Mouse (Mus musculus) E14TG2a.4 (cell line): Measurements from ENCODE around the gene Rraga.

ENCODE experiments used
- CTCF ChIP-seq: conservative IDR thresholded peaks from 2 replicates; pipeline ENCODE4 v1.5.1; 2014; ENCODE audit warnings: low read length
- NANOG ChIP-seq: IDR thresholded peaks from 2 replicates; pipeline ENCODE4 v1.6.1; 2014; ENCODE audit warnings: borderline replicate concordance, low read length, mixed read lengths

DNA sequence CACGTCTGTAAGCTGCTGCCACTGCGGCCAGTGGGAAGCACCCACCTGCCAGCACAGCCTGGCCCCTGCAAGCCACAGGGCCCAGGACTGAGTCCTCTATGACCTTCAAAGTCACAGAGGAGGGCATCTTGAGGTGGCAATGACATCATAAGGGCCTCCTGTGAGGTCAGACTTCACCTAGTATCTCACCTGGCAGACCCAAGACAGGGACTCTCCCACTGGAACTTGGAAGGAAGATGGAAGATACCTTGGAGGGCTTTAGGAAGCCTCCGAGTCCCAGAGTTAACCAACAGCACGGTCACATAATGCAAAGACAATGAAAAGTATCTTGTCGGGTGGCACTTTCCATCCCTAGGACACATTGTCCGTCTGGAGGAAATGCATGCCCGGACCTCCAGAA lies 17.2 kb upstream of the Rraga start, which contains the start of gene Saxo1:
- TF ChIP-seq CTCF (no peak), NANOG (no peak)
